Comparison of ENCODE assay signal across 8 mouse cellular contexts in genomic region chr4:136462086-136462838, GRCm38 (mm10). TPM values are rescaled to one million over a fixed set of nuclear protein-coding genes. Genes with fewer than 3 reads are reported as not detected.
DNase-seq lines count a peak whose midpoint lies in the region; ATAC-seq and TF ChIP-seq lines count a peak whose summit lies in the region.

Gene 6030445D17Rik (plus strand): TSS chr4:136462250.

- H3K27me3 ChIP-seq in embryonic facial prominence, embryonic 11.5 days (ENCODE audit: control insufficient read depth, insufficient read depth, low read length), result peaks cover 8% of the 10 kb centered on the region
- H3K27me3 ChIP-seq in heart, adult 2 months (ENCODE audit: control insufficient read depth, insufficient read depth, low read length), result no peaks in the 10 kb centered on the region
- H3K27me3 ChIP-seq in midbrain, embryonic 16.5 days (ENCODE audit: control insufficient read depth, insufficient read depth, low read depth, low read length), result peaks cover 11% of the 10 kb centered on the region

- peak; percentile 56 for TF ChIP-seq POLR2A in heart, adult 2 months (IDR thresholded peaks at IDR 0.05; ENCODE audit: insufficient read depth, low read depth, low read length)

- peak; percentile 74 for ATAC-seq in embryonic facial prominence, embryonic 11.5 days (replicated peaks; ENCODE audit: insufficient number of reproducible peaks, low FRiP score, low TSS enrichment, low read depth)
- peak; percentile 75 for ATAC-seq in midbrain, embryonic 16.5 days

- H3K4me1 ChIP-seq in embryonic facial prominence, embryonic 11.5 days (ENCODE audit: control insufficient read depth, insufficient read depth, low read length), result no peaks in the 10 kb centered on the region
- peaks cover 21% of the 10 kb centered on the region for H3K4me1 ChIP-seq in heart, adult 2 months (ENCODE audit: control insufficient read depth, insufficient read depth, low read length)
- peaks cover 4% of the 10 kb centered on the region for H3K4me1 ChIP-seq in midbrain, embryonic 16.5 days (ENCODE audit: control insufficient read depth, insufficient read depth, low read length)

- peak within 1 kb of the TSS; percentile 99 for H3K4me2 ChIP-seq in embryonic facial prominence, embryonic 11.5 days (ENCODE audit: low read depth, low read length)
- H3K4me2 ChIP-seq in midbrain, embryonic 16.5 days (ENCODE audit: low read length), result peak within 1 kb of the TSS; percentile 95

- peak; percentile 63 to 80 for DNase-seq in left cerebral cortex, adult 18-20 months (ENCODE audit: low spot score in 2 of 2)
- no peak for DNase-seq in left cerebral cortex, adult 11 months (ENCODE audit: low spot score)
- peak; percentile 70 for DNase-seq in embryonic facial prominence, embryonic 11.5 days (ENCODE audit: low spot score)
- peak; percentile 90 to 92 for DNase-seq in heart, adult 2 months
- DNase-seq in kidney, adult 18-20 months, result peak; percentile 83
- peak; percentile 63 for DNase-seq in liver
- DNase-seq in spleen, postnatal 4 days (ENCODE audit: low spot score in 2 of 2), result peak; percentile 28 to 72

- H3K9ac ChIP-seq in embryonic facial prominence, embryonic 11.5 days (replicated peaks; ENCODE audit: low read length), result peak within 1 kb of the TSS; percentile 75
- H3K9ac ChIP-seq in heart, adult 2 months (ENCODE audit: low read depth, low read length), result peak within 1 kb of the TSS; percentile 97
- peak within 1 kb of the TSS; percentile 83 for H3K9ac ChIP-seq in midbrain, embryonic 16.5 days (ENCODE audit: low read depth, low read length)

- H3K27ac ChIP-seq in embryonic facial prominence, embryonic 11.5 days (replicated peaks; ENCODE audit: low read depth, low read length), result no peak within 1 kb of the TSS
- peak within 1 kb of the TSS; percentile 97 for H3K27ac ChIP-seq in heart, adult 2 months
- peak within 1 kb of the TSS; percentile 48 for H3K27ac ChIP-seq in midbrain, embryonic 16.5 days (ENCODE audit: low read length)

- no peaks in the 10 kb centered on the region for H3K79me2 ChIP-seq in heart, adult 2 months (replicated peaks; ENCODE audit: control insufficient read depth, insufficient read depth, low read length)

- intact Hi-C loops in heart, adult 2 months (cut with DNase I), result loop anchor here (5.0 to 10.0 kb wide), 2 partner anchors 177 to 320 kb away; partner anchors contain the start of genes Id3 and Zfp46

- WGBS in embryonic facial prominence, embryonic 11.5 days, result under 1% methylated on average over 62 of the region's 64 CpGs
- 2% methylated on average over 64 of the region's 64 CpGs for WGBS in heart, adult 2 months
- WGBS in midbrain, embryonic 16.5 days, result 1% methylated on average over 63 of the region's 64 CpGs

- TF ChIP-seq EP300 in heart, adult 2 months (IDR thresholded peaks at IDR 0.05; ENCODE audit: insufficient read depth, low read depth, low read length), result peak; percentile 53; the same call in 1 of the 2 replicates

- H3K9me3 ChIP-seq in embryonic facial prominence, embryonic 11.5 days (replicated peaks; ENCODE audit: control insufficient read depth, low read length), result no peaks in the 10 kb centered on the region
- no peaks in the 10 kb centered on the region for H3K9me3 ChIP-seq in midbrain, embryonic 16.5 days (replicated peaks; ENCODE audit: control insufficient read depth, low read length, poor library complexity, severe bottlenecking)

- H3K36me3 ChIP-seq in embryonic facial prominence, embryonic 11.5 days (replicated peaks; ENCODE audit: control insufficient read depth, insufficient read depth, low read depth, low read length), result no peaks in the 10 kb centered on the region
- peaks cover 3% of the 10 kb centered on the region; the same call in 1 of the 2 replicates for H3K36me3 ChIP-seq in heart, adult 2 months (ENCODE audit: control insufficient read depth, insufficient read depth, low read length)
- no peaks in the 10 kb centered on the region for H3K36me3 ChIP-seq in midbrain, embryonic 16.5 days (ENCODE audit: control insufficient read depth, insufficient read depth, low read length)

- no peak for TF ChIP-seq CTCF in heart, adult 2 months (IDR thresholded peaks at IDR 0.05)

- peak within 1 kb of the TSS; percentile 70 for H3K4me3 ChIP-seq in embryonic facial prominence, embryonic 11.5 days (ENCODE audit: low read depth, low read length)
- H3K4me3 ChIP-seq in heart, adult 2 months, result peak within 1 kb of the TSS; percentile 81
- H3K4me3 ChIP-seq in midbrain, embryonic 16.5 days (ENCODE audit: low read depth, low read length), result peak within 1 kb of the TSS; percentile 71

RNA-seq across cellular contexts. Expression of gene 6030445D17Rik, which starts in this region (rescaled TPM):
- total RNA-seq in left cerebral cortex, adult 18-20 months (2021), result under 1 TPM; 0.21 to 0.70 TPM
- polyA plus RNA-seq in embryonic facial prominence, embryonic 11.5 days (2014; fragmentation: Nextera tagmentation; extraction: Ambion mirVana), result 0.15 and 0.20 TPM in 2 replicates
- under 1 TPM; 0.31 to 0.45 TPM for total RNA-seq in heart, adult 2 months (2021)
- polyA plus RNA-seq in heart, adult 2 months (2012; rRNA removed), result 0.27 and 0.56 TPM in 2 replicates
- 0.14 and 0.20 TPM in 2 replicates for polyA plus RNA-seq in midbrain, embryonic 16.5 days (2015; fragmentation: Nextera tagmentation; extraction: Ambion mirVana)

Comparison
In these comparisons a context has a peak if more than half of its experiments do, and no peak if none do; other contexts are left out.
1. Peak in DNase-seq in left cerebral cortex, adult 18-20 months; RNA of the gene not detected or under 1 TPM.
2. Peak in DNase-seq, ATAC-seq, H3K4me3 ChIP-seq, H3K9ac ChIP-seq and H3K4me2 ChIP-seq in embryonic facial prominence, embryonic 11.5 days; RNA of the gene not detected or under 1 TPM.
3. Peak in DNase-seq, H3K4me3 ChIP-seq, H3K27ac ChIP-seq and H3K9ac ChIP-seq in heart, adult 2 months; RNA of the gene not detected or under 1 TPM.
4. Peak in ATAC-seq, H3K4me3 ChIP-seq, H3K27ac ChIP-seq, H3K9ac ChIP-seq and H3K4me2 ChIP-seq in midbrain, embryonic 16.5 days; RNA of the gene not detected or under 1 TPM.